Mouse (Mus musculus) stomach, embryonic 14.5 days (tissue): Measurements from ENCODE around the gene Akr1c14. TPM values are rescaled to one million over a fixed set of nuclear protein-coding genes. Genes with fewer than 3 reads are reported as not detected.
"Not testable (repeated sequence)": the region's sequence is repeated elsewhere in the genome, so short reads cannot be mapped to it uniquely, and the experiment has no call there.

Experiments
- ATAC-seq: fragments of 200-750 bp; cut with Nextera tagmentation; 2 replicates; pipeline ENCODE4 v1.8.0; 2017; ENCODE audit warnings: low read depth, moderate TSS enrichment; ENCODE audit not compliant: insufficient number of reproducible peaks, insufficient read depth, low FRiP score
- H3K27ac ChIP-seq: fragments of 300-500 bp; sonication (generic); 2 replicates; pipeline ENCODE4 v1.5.1; 2014; ENCODE audit warnings: mild to moderate bottlenecking, low read length, moderate library complexity, mixed read lengths
- H3K27me3 ChIP-seq: fragments of 300-500 bp; sonication (generic); 2 replicates; pipeline ENCODE4 v1.6.1; 2014; ENCODE audit warnings: low read length, control low read depth, mixed read lengths; ENCODE audit not compliant: control insufficient read depth, insufficient read depth
- H3K36me3 ChIP-seq: fragments of 300-500 bp; sonication (generic); 2 replicates; pipeline ENCODE4 v1.6.1; 2014; ENCODE audit warnings: mild to moderate bottlenecking, control low read depth, low read length, moderate library complexity, mixed read lengths; ENCODE audit not compliant: control insufficient read depth, insufficient read depth
- H3K4me1 ChIP-seq: fragments of 300-500 bp; sonication (generic); 2 replicates; pipeline ENCODE4 v1.6.1; 2014; ENCODE audit warnings: low read length, control low read depth, mixed read lengths; ENCODE audit not compliant: control insufficient read depth, insufficient read depth
- H3K4me2 ChIP-seq: fragments of 300-500 bp; sonication (generic); replicated peaks from 2 replicates; pipeline ENCODE4 v1.6.1; 2014; ENCODE audit warnings: low read depth, low read length, control low read depth
- H3K4me3 ChIP-seq: fragments of 300-500 bp; sonication (generic); 2 replicates; pipeline ENCODE4 v1.5.1; 2014; ENCODE audit warnings: low read depth, low read length, control low read depth
- H3K9ac ChIP-seq: fragments of 300-500 bp; sonication (generic); replicated peaks from 2 replicates; pipeline ENCODE4 v1.6.1; 2014; ENCODE audit warnings: low read depth, mild to moderate bottlenecking, control low read depth, low read length, moderate library complexity, mixed read lengths
- H3K9me3 ChIP-seq: fragments of 300-500 bp; sonication (generic); 2 replicates; pipeline ENCODE4 v1.6.1; 2016; ENCODE audit warnings: low read depth, low read length, control low read depth; ENCODE audit not compliant: control insufficient read depth
- WGBS: fragments of 180-500 bp; shearing (Covaris S2); extraction: QIAGEN DNeasy Blood & Tissue Kit; methylation state at CpG from one replicate; pipeline ENCODE4 v1.1.7; 2014; 5-methylcytosine and 5-hydroxymethylcytosine counted together
- polyA plus RNA-seq: library from polyadenylated mRNA; unstranded; fragments of >200 nt; fragmentation: Nextera tagmentation; extraction: Ambion mirVana; gene quantifications from 2 replicates; pipeline ENCODE4 v1.2.1, GENCODE M21; 2014

Gene Akr1c14
- polyA plus RNA-seq, 1 experiment from 2014 or later, result 2.0 TPM

DNA sequence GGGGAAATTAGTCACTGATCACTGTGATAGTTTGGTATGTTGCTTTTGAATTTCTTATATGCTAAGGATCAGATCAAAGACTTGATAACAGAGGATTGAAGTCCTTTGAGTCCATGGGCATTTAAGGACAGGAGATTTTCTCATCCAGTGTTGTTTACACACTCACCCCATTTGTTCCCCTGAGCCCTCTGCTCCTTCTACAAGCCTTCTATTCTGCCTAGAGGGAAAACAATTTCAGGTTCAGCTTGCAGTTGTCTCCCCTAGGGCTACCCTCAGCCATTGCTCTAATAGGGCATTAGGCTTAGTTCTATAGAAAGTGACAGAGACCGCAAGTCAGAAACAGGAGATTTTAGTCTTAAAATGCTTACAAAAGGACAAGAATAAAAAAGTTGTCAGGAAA is 585 bp upstream of the Akr1c14 start:
- WGBS, result 95% methylated on average over 1 of the region's 1 CpGs
- H3K27ac ChIP-seq, result no peak overlapping the region
- ATAC-seq, result no peak
- H3K36me3 ChIP-seq, result no peaks in the 10 kb centered on the region
- H3K4me3 ChIP-seq, result no peak overlapping the region
- no peak overlapping the region for H3K9ac ChIP-seq
- H3K4me1 ChIP-seq, result no peaks in the 10 kb centered on the region
- no peaks in the 10 kb centered on the region for H3K9me3 ChIP-seq
- no peaks in the 10 kb centered on the region for H3K27me3 ChIP-seq
- no peak overlapping the region for H3K4me2 ChIP-seq

DNA sequence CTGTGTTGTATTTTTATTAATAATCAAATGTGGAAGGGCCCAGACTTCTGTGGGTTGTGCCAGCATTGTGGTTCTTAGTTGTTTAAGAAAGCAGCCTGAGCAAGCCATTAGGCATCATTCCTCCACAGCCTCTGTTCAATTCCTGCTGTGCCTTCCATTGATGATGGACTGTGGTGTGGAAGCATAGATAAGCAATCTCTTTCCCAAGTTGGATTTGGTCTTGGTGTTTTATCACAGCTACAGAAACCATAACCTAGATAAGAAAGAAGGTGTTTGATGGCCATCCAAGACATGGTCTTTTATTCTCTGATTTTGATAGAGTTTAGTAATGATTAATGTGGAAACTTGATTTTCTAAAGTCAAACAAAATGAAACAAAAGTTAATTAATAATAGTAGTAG is 844 bp downstream of the Akr1c14 start:
- Histone ChIP-seq H3K9me3 (no peaks in the 10 kb centered on the region), H3K36me3 (no peaks in the 10 kb centered on the region), H3K4me3 (no peak overlapping the region), H3K9ac (no peak overlapping the region), H3K4me2 (no peak overlapping the region), H3K4me1 (no peaks in the 10 kb centered on the region), H3K27me3 (no peaks in the 10 kb centered on the region), H3K27ac (no peak overlapping the region)
- ATAC-seq, result no peak

DNA sequence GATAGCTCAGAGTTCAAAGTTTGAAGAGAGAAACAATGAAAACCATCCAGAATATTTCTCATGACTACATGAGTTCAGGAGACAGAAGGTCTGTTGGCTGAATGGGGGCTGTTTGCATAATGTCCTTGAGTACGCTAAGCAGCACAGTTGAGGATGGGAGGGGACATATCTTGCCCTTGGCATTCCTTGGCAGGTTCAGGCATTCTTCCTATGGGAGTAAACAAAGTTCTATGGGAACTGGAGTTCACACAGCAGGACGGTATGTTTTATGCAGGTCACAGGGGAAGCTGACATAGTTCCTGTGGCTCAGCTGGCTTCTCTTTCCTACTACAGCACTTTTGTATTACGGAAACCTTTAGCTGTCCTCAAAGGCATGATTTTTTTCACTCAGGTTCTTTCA is 6.6 kb downstream of the Akr1c14 start:
- Histone ChIP-seq H3K9me3 (no peaks in the 10 kb centered on the region), H3K27ac (no peak overlapping the region), H3K36me3 (no peaks in the 10 kb centered on the region), H3K9ac (no peak overlapping the region), H3K4me2 (no peak overlapping the region), H3K4me1 (no peaks in the 10 kb centered on the region), H3K4me3 (no peak overlapping the region), H3K27me3 (no peaks in the 10 kb centered on the region)
- 68% methylated on average over 3 of the region's 3 CpGs for WGBS
- ATAC-seq, result no peak

DNA sequence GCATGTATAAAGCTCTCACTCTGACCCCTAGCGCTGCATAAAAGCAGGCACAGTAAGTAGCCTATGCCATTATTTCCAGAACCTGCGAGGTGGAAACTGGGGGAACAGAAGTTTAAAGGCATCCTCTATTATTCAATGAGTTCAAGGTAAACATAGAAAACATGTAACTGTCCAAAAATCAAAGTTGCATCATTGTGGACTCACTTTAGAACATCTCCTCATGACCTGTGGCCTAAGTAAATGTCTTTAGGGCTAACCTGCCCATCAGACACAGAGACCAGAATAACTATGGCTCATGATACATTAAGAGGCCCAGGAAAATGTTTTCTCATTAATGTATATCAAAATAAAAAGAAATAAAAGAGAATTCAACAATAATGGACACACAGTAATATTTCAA is 7.4 kb downstream of the Akr1c14 start:
- H3K9me3 ChIP-seq, result no peaks in the 10 kb centered on the region
- no peaks in the 10 kb centered on the region for H3K36me3 ChIP-seq
- no peak for ATAC-seq
- WGBS, result 82% methylated on average over 2 of the region's 2 CpGs
- no peaks in the 10 kb centered on the region for H3K27me3 ChIP-seq
- no peak overlapping the region for H3K9ac ChIP-seq
- no peak overlapping the region for H3K27ac ChIP-seq
- no peak overlapping the region for H3K4me2 ChIP-seq
- no peak overlapping the region for H3K4me3 ChIP-seq
- no peaks in the 10 kb centered on the region for H3K4me1 ChIP-seq

DNA sequence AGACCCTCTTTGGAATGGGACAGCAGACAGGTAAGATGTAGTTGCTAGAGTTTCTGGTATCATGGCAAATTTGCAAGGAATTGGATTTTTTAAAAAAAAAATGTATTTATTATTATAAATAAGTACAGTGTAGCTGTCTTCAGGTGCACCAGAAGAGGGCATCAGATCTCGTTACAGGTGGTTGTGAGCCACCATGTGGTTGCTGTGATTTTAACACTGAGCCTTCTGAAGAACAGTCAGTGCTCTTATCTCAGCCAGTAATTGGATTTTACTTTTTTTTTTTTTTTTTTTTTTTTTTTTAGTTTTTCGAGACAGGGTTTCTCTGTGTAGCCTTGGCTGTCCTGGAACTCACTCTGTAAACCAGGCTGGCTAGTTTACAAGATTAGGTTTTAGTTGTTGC is 9.4 kb downstream of the Akr1c14 start:
- not testable (repeated sequence) for H3K4me2 ChIP-seq, H3K9me3 ChIP-seq, ATAC-seq, H3K4me3 ChIP-seq, H3K36me3 ChIP-seq, H3K4me1 ChIP-seq, H3K27ac ChIP-seq, H3K9ac ChIP-seq, H3K27me3 ChIP-seq
- WGBS, result 62% methylated on average over 2 of the region's 2 CpGs

DNA sequence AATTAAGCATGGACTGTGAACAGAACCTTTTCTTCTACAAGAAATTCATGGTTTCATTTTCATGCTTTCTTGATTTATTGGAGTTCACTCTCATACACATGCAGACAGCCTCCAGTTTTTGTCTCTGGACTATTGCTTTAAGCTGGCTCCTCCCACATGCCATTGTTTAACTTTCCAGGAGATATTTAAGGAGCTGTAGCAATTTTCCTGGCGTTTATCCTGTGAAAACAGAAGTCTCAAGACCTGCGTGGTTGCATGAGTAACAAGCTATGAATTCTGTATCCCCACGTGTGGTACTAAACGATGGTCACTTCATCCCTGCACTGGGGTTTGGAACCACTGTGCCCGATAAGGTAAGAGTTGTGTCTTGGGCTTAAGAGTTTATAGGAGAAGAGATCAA is 10.6 kb downstream of the Akr1c14 start:
- H3K4me3 ChIP-seq, result no peak overlapping the region
- no peaks in the 10 kb centered on the region for H3K36me3 ChIP-seq
- no peak for ATAC-seq
- WGBS, result 35% methylated on average over 5 of the region's 5 CpGs
- no peak overlapping the region for H3K27ac ChIP-seq
- H3K27me3 ChIP-seq, result no peaks in the 10 kb centered on the region
- H3K9ac ChIP-seq, result no peak overlapping the region
- no peaks in the 10 kb centered on the region for H3K4me1 ChIP-seq
- no peaks in the 10 kb centered on the region for H3K9me3 ChIP-seq
- no peak overlapping the region for H3K4me2 ChIP-seq

DNA sequence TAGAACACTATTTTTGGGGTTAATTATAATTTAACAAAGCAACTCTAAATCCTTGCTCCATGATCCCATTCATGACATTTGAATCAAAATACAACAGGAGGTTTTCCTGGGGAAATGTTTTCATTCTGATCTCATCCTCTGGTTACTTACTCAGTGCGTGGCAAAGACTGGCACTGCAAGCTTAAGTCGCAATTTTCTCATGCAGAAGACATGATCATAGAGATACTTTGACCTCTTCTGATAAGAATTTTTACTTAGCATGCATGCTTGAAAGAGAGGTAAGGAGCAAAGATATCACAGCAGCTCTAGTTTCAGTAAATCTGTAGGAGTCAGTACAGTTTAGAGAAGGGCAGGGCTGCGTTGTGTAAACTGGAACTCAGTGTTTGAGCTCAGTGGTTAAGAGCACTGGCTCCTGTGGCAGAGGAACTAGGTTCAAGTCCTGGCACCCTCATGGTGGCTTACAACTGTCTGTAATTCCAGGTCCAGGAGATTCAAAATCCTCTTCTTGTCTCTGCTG is 11.5 kb downstream of the Akr1c14 start:
- ATAC-seq, result no peak
- Histone ChIP-seq H3K27me3 (no peaks in the 10 kb centered on the region), H3K4me2 (no peak overlapping the region), H3K27ac (no peak overlapping the region), H3K4me1 (no peaks in the 10 kb centered on the region), H3K36me3 (no peaks in the 10 kb centered on the region), H3K9me3 (no peaks in the 10 kb centered on the region), H3K9ac (no peak overlapping the region), H3K4me3 (no peak overlapping the region)
- 51% methylated on average over 3 of the region's 3 CpGs for WGBS

DNA sequence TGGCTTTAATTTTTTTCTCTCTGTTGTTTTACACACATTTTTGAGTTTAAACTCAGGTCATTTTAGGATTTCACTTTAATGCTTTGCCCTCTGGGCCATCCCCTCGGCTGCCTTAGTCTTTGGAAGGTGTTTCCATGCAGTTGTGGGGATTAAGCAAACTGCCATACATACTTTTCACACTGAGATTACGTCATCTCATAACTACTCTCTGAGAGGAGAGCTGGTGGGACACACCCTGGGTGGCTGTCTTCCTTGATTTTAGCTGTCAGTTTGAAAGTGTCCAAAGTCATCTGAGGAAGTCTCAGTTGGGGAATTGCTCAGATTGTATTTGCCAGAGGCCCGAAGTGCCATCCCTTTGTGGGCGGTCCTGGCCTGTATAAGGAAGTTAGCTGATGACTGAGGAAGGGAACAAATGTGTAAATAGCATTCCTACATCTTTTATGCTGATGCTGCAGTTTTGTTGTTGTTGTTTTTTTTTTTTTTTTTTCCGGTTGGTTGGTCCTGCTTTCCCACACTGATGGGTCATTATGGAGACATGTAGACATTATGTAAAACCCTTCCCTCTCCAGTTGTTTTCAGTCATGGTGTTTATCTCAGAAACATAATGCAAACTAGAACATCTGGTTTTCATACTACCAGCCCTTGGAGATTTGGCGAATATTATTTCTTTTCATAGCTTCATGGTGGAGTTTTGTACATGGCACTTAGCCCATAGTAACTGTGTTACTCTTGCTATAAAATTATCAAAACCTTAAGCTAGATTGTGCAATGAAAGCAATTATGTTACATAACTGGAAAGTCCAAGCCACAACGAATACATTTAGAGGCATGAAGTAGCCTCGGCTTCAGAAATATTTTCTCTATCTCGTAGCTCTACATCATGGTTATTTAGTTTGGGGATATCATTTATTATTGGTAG is 28.0 kb downstream of the Akr1c14 start:
- Histone ChIP-seq H3K36me3 (no peaks in the 10 kb centered on the region), H3K9me3 (no peaks in the 10 kb centered on the region), H3K9ac (no peak overlapping the region), H3K27me3 (no peaks in the 10 kb centered on the region), H3K27ac (no peak overlapping the region), H3K4me3 (no peak overlapping the region), H3K4me2 (no peak overlapping the region), H3K4me1 (no peaks in the 10 kb centered on the region)
- 84% methylated on average over 9 of the region's 9 CpGs for WGBS
- ATAC-seq, result no peak

DNA sequence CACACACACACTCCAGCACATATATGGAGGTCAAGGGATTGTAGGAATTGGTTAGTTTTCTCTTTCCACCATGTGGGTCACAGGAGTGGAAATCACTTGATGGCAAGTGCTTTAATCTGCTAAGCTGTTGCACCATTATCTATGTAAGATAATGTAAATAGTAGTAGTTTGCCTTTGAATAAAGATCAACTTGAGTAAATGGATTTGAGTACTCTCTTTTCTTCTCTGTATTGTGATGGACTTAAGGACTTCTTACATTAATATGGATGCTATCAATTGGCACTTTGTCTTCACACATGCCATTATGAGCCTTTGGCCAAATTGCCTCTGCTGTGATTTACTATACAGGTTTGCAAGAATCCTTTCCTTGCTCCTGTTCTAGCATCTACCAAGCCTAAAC is 31.1 kb downstream of the Akr1c14 start:
- no peaks in the 10 kb centered on the region for H3K4me1 ChIP-seq
- no peak overlapping the region for H3K9ac ChIP-seq
- H3K27me3 ChIP-seq, result no peaks in the 10 kb centered on the region
- no peak overlapping the region for H3K4me3 ChIP-seq
- no peaks in the 10 kb centered on the region for H3K9me3 ChIP-seq
- no peak overlapping the region for H3K27ac ChIP-seq
- H3K36me3 ChIP-seq, result no peaks in the 10 kb centered on the region
- H3K4me2 ChIP-seq, result no peak overlapping the region
- no peak for ATAC-seq
